Mouse (Mus musculus): ENCODE measurements around the gene Pmm1. TPM values are rescaled to one million over a fixed set of nuclear protein-coding genes. Genes with fewer than 3 reads are reported as not detected.
A peak's percentile ranks its signal among the peaks of the same experiment; 100 is the strongest.

Gene Pmm1
- polyA plus RNA-seq, 1 experiment from 2014 or later: 62.5 TPM

- 0 out of 2 replicates have a peak, but pooled peaks cover 3% of the 10 kb centered on the region for H3K36me3 ChIP-seq (ENCODE audit: poor library complexity, severe bottlenecking)
- H3K9ac ChIP-seq: peak overlapping the region; percentile 79
- H3K4me3 ChIP-seq: peak overlapping the region; percentile 51
- peaks cover 32% of the 10 kb centered on the region for H3K4me1 ChIP-seq
- WGBS: 22% methylated on average over 2 of the region's 2 CpGs
- H3K27ac ChIP-seq: peak overlapping the region; percentile 83
- H3K27me3 ChIP-seq: no peaks in the 10 kb centered on the region
- ATAC-seq: peak; percentile 17
- no peaks in the 10 kb centered on the region for H3K9me3 ChIP-seq (replicated peaks)
- peak overlapping the region; percentile 67 for H3K4me2 ChIP-seq
Measured at GRCm38 (mm10) chr15:81938246-81938645, 22.5 kb downstream of the Pmm1 start.

- H3K9me3 ChIP-seq (replicated peaks): no peaks in the 10 kb centered on the region
- H3K9ac ChIP-seq: peak overlapping the region; percentile 79
- peak overlapping the region; percentile 51 for H3K4me3 ChIP-seq
- H3K4me2 ChIP-seq: peak overlapping the region; percentile 67
- H3K36me3 ChIP-seq (ENCODE audit: poor library complexity, severe bottlenecking): 0 out of 2 replicates have a peak, but pooled peaks cover 3% of the 10 kb centered on the region
- H3K27ac ChIP-seq: peak overlapping the region; percentile 83
- peaks cover 29% of the 10 kb centered on the region for H3K4me1 ChIP-seq
- ATAC-seq: peak; percentile 46
- 6% methylated on average over 19 of the region's 19 CpGs for WGBS
- no peaks in the 10 kb centered on the region for H3K27me3 ChIP-seq
Measured at GRCm38 (mm10) chr15:81937098-81937972, 23.4 kb downstream of the Pmm1 start.

GRCm38 (mm10) chr15:81936679-81937078, 24.1 kb downstream of the Pmm1 start, which contains the start of gene Csdc2:
Gene Csdc2, plus strand, starts transcription at chr15:81936759.
- peak within 1 kb of the TSS; percentile 51 for H3K4me3 ChIP-seq
- peak; percentile 82 for ATAC-seq
- peak within 1 kb of the TSS; percentile 83 for H3K27ac ChIP-seq
- peaks cover 29% of the 10 kb centered on the region for H3K4me1 ChIP-seq
- 0 out of 2 replicates have a peak, but pooled peaks cover 3% of the 10 kb centered on the region for H3K36me3 ChIP-seq (ENCODE audit: poor library complexity, severe bottlenecking)
- H3K9me3 ChIP-seq (replicated peaks): no peaks in the 10 kb centered on the region
- H3K9ac ChIP-seq: peak within 1 kb of the TSS; percentile 79
- peak within 1 kb of the TSS; percentile 67 for H3K4me2 ChIP-seq
- H3K27me3 ChIP-seq: no peaks in the 10 kb centered on the region
- WGBS: 0% methylated on average over 12 of the region's 12 CpGs

GRCm38 (mm10) chr15:81935869-81936637, 24.7 kb downstream of the Pmm1 start:
- 63% methylated on average over 7 of the region's 7 CpGs for WGBS

GRCm38 (mm10) chr15:81933986-81934385, 26.7 kb downstream of the Pmm1 start:
- ATAC-seq: no peak
- no peak overlapping the region for H3K4me3 ChIP-seq
- H3K9me3 ChIP-seq (replicated peaks): no peaks in the 10 kb centered on the region
- H3K27me3 ChIP-seq: no peaks in the 10 kb centered on the region
- H3K4me2 ChIP-seq: no peak overlapping the region
- WGBS: 88% methylated on average over 1 of the region's 1 CpGs
- no peak overlapping the region for H3K9ac ChIP-seq
- H3K4me1 ChIP-seq: peaks cover 29% of the 10 kb centered on the region
- no peaks in the 10 kb centered on the region for H3K36me3 ChIP-seq (ENCODE audit: poor library complexity, severe bottlenecking)
- H3K27ac ChIP-seq: no peak overlapping the region

More at GRCm38 (mm10) chr15:81935869-81936637, 24.7 kb downstream of the Pmm1 start:
- Histone ChIP-seq H3K9ac (peak overlapping the region; percentile 79), H3K36me3 (ENCODE audit: poor library complexity, severe bottlenecking) (0 out of 2 replicates have a peak, but pooled peaks cover 3% of the 10 kb centered on the region), H3K27me3 (no peaks in the 10 kb centered on the region), H3K4me1 (peaks cover 29% of the 10 kb centered on the region), H3K9me3 (replicated peaks) (no peaks in the 10 kb centered on the region), H3K4me3 (peak overlapping the region; percentile 51; the same call in 1 of the 2 replicates), H3K4me2 (peak overlapping the region; percentile 67), H3K27ac (peak overlapping the region; percentile 83)
- no peak for ATAC-seq

GRCm38 (mm10) chr15:81932951-81933470, 27.7 kb downstream of the Pmm1 start:
- Histone ChIP-seq H3K36me3 (ENCODE audit: poor library complexity, severe bottlenecking) (no peaks in the 10 kb centered on the region), H3K27me3 (no peaks in the 10 kb centered on the region), H3K4me1 (peaks cover 25% of the 10 kb centered on the region), H3K27ac (peak overlapping the region; percentile 48; the same call in 1 of the 2 replicates), H3K9me3 (replicated peaks) (no peaks in the 10 kb centered on the region), H3K4me2 (no peak overlapping the region), H3K4me3 (no peak overlapping the region), H3K9ac (no peak overlapping the region)
- ATAC-seq: no peak
- WGBS: 36% methylated on average over 12 of the region's 12 CpGs

GRCm38 (mm10) chr15:81928277-81928676, 32.5 kb downstream of the Pmm1 start:
- H3K27ac ChIP-seq: peak overlapping the region; percentile 93
- no peak overlapping the region for H3K4me3 ChIP-seq
- H3K4me2 ChIP-seq: no peak overlapping the region
- H3K4me1 ChIP-seq: peaks cover 34% of the 10 kb centered on the region
- H3K36me3 ChIP-seq (ENCODE audit: poor library complexity, severe bottlenecking): no peaks in the 10 kb centered on the region
- no peak for ATAC-seq
- H3K9me3 ChIP-seq (replicated peaks): no peaks in the 10 kb centered on the region
- H3K27me3 ChIP-seq: no peaks in the 10 kb centered on the region
- no peak overlapping the region for H3K9ac ChIP-seq
- WGBS: 27% methylated on average over 11 of the region's 11 CpGs

GRCm38 (mm10) chr15:81927741-81928140, 33.0 kb downstream of the Pmm1 start:
- Histone ChIP-seq H3K9ac (0 out of 2 replicates have a peak overlapping the region, but pooled peaks have one; percentile 35), H3K27ac (peak overlapping the region; percentile 93), H3K4me3 (no peak overlapping the region)

GRCm38 (mm10) chr15:81926446-81926822, 34.3 kb downstream of the Pmm1 start:
- peak overlapping the region; percentile 97 for H3K4me2 ChIP-seq
- peak overlapping the region; percentile 75 for H3K4me3 ChIP-seq
- peaks cover 34% of the 10 kb centered on the region for H3K4me1 ChIP-seq
- ATAC-seq: no peak
- peak overlapping the region; percentile 93 for H3K27ac ChIP-seq
- H3K27me3 ChIP-seq: no peaks in the 10 kb centered on the region
- H3K36me3 ChIP-seq (ENCODE audit: poor library complexity, severe bottlenecking): no peaks in the 10 kb centered on the region
- H3K9ac ChIP-seq: no peak overlapping the region
- no peaks in the 10 kb centered on the region for H3K9me3 ChIP-seq (replicated peaks)
- 18% methylated on average over 9 of the region's 9 CpGs for WGBS

More at GRCm38 (mm10) chr15:81927741-81928140, 33.0 kb downstream of the Pmm1 start:
- Histone ChIP-seq H3K27me3 (no peaks in the 10 kb centered on the region), H3K36me3 (ENCODE audit: poor library complexity, severe bottlenecking) (no peaks in the 10 kb centered on the region), H3K4me1 (peaks cover 34% of the 10 kb centered on the region), H3K4me2 (no peak overlapping the region), H3K9me3 (replicated peaks) (no peaks in the 10 kb centered on the region)
- WGBS: 39% methylated on average over 4 of the region's 4 CpGs
- no peak for ATAC-seq

- Histone ChIP-seq H3K4me1 (peaks cover 36% of the 10 kb centered on the region), H3K9ac (peak within 1 kb of the TSS; percentile 88), H3K9me3 (replicated peaks) (no peaks in the 10 kb centered on the region), H3K27me3 (no peaks in the 10 kb centered on the region), H3K36me3 (ENCODE audit: poor library complexity, severe bottlenecking) (no peaks in the 10 kb centered on the region), H3K4me3 (peak within 1 kb of the TSS; percentile 75), H3K4me2 (peak within 1 kb of the TSS; percentile 97), H3K27ac (peak within 1 kb of the TSS; percentile 93)
- peak; percentile 95 for ATAC-seq
- under 1% methylated on average over 53 of the region's 54 CpGs for WGBS
Measured at GRCm38 (mm10) chr15:81925760-81926445, 34.8 kb downstream of the Pmm1 start, which contains the start of gene Polr3h. Gene Polr3h, minus strand, starts transcription at chr15:81926240.

GRCm38 (mm10) chr15:81924933-81925332, 35.8 kb downstream of the Pmm1 start:
- Histone ChIP-seq H3K4me1 (peaks cover 38% of the 10 kb centered on the region), H3K4me2 (peak overlapping the region; percentile 97), H3K9ac (peak overlapping the region; percentile 88), H3K27me3 (no peaks in the 10 kb centered on the region), H3K4me3 (peak overlapping the region; percentile 75), H3K9me3 (replicated peaks) (no peaks in the 10 kb centered on the region), H3K36me3 (ENCODE audit: poor library complexity, severe bottlenecking) (no peaks in the 10 kb centered on the region), H3K27ac (no peak overlapping the region)
- ATAC-seq: no peak
- WGBS: 88% methylated on average over 11 of the region's 11 CpGs

All from forebrain, embryonic 13.5 days (tissue).